Mouse (Mus musculus): ENCODE data around the gene Olfr1128.
"Not testable (repeated sequence)": the region's sequence is repeated elsewhere in the genome, so short reads cannot be mapped to it uniquely, and the experiment has no call there.

The Olfr1128 gene

DNA sequence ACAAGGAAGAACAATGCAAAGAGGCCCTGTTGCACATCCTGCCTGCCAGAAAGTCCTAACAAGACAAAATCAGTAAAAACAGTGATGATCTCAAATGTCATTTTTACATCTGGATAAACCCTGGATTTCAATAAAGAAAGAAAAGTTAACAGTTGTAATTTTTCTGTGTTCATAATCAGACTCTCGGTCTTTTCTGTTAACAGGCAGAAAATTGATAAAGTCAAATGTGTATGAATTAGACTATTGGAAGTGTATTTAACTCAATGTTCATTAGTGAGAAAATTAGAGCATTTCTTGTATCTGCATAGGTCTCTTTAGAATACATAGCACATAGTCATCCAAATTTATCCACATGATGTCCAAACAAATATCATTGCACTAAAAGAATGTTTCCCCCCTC, at the start of gene Olfr1128:
Gene Olfr1128, minus strand, starts transcription at position 101 of the 400 bp plus-strand sequence.
- no peak for DNase-seq (ENCODE audit: low spot score)

DNA sequence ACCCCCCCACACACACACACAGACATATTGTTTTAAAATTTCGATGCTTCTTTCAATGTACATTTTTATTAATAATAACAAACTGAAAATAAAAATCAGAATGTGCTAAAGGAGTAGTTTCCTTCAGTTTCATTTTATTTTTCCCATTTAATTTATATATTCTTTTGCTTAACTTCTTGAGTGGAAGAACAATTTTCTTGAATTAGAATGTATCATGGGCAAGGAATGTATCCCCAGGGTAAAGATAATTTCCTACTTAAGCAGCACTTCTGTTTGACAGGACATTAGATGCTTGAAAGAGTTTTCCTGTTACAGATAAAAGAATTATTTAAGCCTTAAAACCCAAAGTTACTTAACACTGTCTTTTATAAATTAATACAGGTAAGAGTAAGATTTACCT, 28.3 kb upstream of the Olfr1128 start, which contains the start of gene Olfr1129:
Gene Olfr1129, plus strand, starts transcription at position 301 of the 400 bp plus-strand sequence.
- DNase-seq (ENCODE audit: low spot score): not testable (repeated sequence)

DNA sequence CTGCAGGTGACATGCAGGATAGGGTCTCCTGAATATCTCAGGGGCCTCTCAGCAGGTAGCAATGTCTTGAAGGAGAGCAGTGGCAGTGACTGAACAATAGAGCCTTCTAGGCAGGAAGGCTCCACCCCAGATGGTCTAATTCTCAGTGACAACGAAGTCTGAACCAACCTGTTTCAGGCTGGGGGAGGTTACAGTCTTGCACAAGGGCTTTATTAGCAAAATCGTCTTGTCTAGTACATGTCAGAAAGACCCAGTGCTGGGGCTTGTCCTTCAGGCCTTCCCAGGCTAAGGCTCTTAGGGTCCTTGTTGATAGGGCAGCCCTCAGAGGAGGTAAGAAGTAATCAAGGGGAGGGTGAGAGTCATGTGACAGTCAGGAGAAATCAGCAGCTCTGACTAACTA, 10.5 kb downstream of the Olfr1128 start:
- no peak for DNase-seq (ENCODE audit: low spot score)

DNA sequence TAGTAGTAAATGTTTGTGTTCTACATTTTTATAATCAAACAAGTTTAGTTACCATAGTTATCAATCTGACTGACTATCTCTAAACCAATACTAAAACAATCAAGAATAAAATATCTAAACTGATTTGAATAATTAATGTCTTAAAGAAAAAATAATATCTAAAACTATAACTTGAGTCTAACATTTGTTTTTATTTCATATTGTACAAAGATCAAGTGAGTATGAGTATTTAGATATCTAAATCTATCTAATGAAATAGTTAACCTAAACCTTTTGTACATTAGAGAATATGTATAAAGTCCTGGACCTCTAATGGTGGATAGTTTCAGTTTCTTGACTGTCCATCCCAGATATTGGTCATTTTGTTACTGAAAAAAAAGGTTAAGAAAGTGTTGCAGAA, 13.8 kb downstream of the Olfr1128 start, which contains the start of gene Olfr153:
Gene Olfr153, plus strand, starts transcription at position 301 of the 400 bp plus-strand sequence.
- DNase-seq (ENCODE audit: low spot score): no peak

DNA sequence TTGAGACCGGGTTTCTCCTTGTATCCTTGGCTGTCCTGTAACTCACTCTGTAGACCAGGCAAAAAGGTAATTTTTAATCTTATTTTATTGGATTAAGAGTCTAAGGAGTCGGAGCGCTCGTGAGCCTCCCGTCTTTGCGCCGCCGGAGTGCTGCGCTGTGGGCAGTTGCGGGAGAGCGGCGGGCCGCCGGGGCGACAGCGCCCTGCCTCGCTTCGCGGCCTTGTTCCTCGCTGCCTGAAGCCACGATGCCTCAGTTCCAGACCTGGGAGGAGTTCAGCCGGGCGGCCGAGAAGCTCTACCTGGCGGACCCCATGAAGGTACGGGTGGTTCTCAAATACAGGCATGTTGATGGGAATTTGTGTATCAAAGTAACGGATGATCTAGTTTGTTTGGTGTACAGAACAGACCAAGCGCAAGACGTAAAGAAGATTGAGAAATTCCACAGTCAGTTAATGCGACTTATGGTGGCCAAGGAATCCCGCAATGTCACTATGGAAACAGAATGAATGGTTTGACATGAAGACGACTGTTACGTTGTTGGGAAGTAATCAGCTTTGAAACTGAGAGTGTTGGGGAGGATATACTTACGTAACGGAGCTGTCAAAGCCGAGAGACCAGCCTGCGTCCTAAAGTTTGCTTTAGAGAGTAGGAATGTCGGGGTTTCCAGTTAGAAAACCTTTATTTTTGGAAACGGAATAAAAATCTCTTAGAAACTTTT, 19.3 kb downstream of the Olfr1128 start:
- DNase-seq (ENCODE audit: low spot score): peak; percentile 3

DNA sequence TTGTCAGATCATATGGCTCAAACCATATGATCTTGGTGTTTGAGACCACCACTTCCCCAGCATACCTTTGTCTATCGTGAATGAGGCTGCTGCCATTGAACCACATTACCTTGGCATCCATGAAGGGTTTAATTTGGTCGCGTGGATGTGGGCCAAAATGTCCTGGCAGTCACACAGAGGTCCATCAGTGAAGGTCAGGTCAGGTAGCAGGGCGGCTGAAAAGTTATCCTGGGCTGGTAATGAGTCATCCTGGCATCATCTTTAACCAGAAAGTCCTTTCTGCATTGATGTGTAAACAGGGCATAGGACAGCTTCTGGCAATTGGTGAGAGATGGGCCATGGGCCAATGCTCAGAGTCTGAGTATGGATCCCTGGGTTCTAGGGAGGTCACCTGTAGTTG, 24.7 kb downstream of the Olfr1128 start:
- DNase-seq (ENCODE audit: low spot score): no peak

DNA sequence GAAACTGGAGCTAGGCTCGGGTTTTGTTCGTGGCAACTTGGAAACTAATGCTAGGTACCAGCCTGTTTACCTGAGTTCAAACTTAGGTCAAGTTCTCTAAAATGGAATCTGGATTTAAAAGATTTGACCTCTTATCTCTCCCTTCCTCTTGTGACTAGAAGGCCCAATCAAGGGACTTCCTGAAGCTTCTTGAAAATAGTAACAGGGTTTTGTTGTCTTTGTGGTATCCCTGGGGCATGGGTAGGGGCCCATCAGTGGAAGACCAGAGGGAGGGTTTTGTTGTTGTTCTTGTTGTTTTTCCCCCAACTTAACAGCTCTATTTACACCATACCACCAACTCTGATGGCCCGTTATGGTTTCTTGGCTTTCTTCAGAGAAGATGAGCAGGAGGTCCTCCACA, 28.8 kb downstream of the Olfr1128 start:
- DNase-seq (ENCODE audit: low spot score): no peak

DNA sequence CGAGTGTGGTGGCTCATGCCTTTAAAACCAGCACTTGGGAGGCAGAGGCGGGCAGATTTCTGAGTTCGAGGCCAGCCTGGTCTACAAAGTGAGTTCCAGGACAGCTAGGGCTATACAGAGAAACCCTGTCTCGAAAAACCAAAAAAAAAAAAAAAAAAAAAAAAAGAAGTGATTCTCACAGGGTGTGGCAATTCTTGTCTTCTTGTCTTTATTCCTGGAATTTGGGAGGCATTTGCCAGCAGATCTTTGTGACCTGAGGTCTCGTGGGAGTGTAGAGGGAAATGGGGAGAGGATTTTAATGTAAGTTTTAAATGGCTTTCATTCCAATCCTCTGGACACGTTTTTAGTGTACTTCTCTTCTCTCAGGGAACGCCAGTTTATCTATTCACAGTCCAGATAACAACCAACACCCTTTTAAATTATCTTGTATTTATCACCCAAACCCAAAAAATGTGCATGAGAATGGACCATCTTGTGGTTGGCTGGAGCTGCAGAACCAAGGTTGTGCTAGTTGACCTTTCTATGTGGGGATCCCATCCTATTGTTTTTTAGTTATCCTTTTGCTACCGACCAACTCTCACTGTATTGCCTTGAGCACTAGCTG, 29.8 kb downstream of the Olfr1128 start:
- DNase-seq (ENCODE audit: low spot score): no peak

DNA sequence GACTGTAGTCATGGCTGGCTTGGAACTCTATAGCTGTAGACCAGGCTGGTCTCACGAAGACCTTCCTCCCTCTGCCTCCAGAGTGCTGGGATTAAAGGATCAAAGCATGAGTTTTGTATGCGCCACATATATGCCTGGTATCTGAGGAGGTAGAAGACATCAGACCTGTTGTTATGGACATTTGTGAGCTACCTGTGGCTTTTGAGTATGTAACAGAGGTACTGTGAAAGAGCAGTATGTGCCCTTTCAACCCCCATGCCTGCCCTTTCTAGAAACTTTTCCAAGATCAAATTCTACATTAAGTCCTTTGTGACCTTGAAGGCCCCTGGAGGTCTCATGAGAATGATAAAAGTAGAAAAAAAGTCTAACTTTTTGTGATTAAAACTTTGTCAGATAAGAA, 30.3 kb downstream of the Olfr1128 start:
- DNase-seq (ENCODE audit: low spot score): no peak

DNA sequence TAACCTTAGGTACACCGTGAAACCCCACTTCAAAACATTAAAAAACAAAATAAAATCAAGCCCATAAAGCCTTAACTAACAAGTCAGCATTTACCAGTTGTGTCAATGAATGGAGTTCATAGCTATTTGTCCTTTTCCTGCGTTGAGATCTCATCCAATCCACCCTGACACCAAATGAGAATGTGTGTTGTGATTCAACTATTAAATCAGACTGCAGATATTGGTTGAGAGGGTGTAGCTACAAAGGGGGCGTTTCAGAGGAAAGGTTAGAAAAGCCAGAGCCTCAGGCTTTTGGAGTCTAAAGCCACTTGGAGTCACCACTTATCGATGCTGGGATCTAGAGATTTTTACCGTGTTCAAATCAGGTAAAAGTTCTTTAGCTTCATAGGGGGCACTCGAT, 39.1 kb downstream of the Olfr1128 start, which contains the start of gene Pramel6:
Gene Pramel6, plus strand, starts transcription at position 301 of the 400 bp plus-strand sequence.
- DNase-seq (ENCODE audit: low spot score): no peak

DNA sequence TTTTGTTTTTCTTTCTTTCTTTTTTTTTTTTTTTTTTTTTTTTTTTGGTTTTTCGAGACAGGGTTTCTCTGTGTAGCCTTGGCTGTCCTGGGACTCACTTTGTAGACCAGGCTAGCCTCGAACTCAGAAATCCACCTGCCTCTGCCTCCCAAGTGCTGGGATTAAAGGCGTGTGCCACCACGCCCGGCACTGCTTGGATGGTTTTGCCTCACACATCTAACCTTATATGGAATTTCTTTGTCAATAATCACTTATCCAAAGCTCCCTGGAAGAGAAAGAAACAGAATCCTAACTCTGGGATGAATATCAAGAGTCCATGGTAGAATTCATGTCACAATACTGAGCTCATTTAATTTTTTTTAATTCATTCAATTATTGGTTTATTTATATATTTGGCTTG, 48.3 kb downstream of the Olfr1128 start, which contains the start of gene Pramel7:
Gene Pramel7, minus strand, starts transcription at position 101 of the 400 bp plus-strand sequence.
- not testable (repeated sequence) for DNase-seq (ENCODE audit: low spot score)

Measured in layer of hippocampus, adult 11-12 months (tissue).